Mouse (Mus musculus): Measurements from ENCODE around the gene Kl.

GRCm38 (mm10) chr5:151018450-151018849 lies 66.0 kb downstream of the Kl start:
- TF ChIP-seq CTCF (IDR thresholded peaks at IDR 0.05; ENCODE audit: borderline replicate concordance, control insufficient read depth, extremely low read depth, insufficient read depth, low read length, poor library complexity) (no peak), POLR2A (IDR thresholded peaks at IDR 0.05; ENCODE audit: control insufficient read depth, extremely low read depth, insufficient read depth, low read length, poor library complexity) (no peak)
